Mouse (Mus musculus): ENCODE results near the gene Fyttd1.

GRCm38 (mm10) chr16:32913212-32913611, 35.9 kb downstream of the Fyttd1 start:
- TF ChIP-seq CTCF (IDR thresholded peaks at IDR 0.05; ENCODE audit: borderline replicate concordance, insufficient read depth, low read depth, low read length) (no peak), POLR2A (IDR thresholded peaks at IDR 0.05; ENCODE audit: borderline replicate concordance, insufficient read depth, low read length) (no peak)

Measured in cerebellum, adult 2 months (tissue).